Mouse (Mus musculus) embryonic facial prominence, embryonic 11.5 days (tissue): ENCODE measurements around the gene Eogt. TPM values are rescaled to one million over a fixed set of nuclear protein-coding genes. Genes with fewer than 3 reads are reported as not detected.

Source experiments
- ATAC-seq: fragments of 200-750 bp; cut with Nextera tagmentation; replicated peaks from 2 replicates; pipeline ENCODE4 v1.8.0; 2017; ENCODE audit warnings: low read depth; ENCODE audit not compliant: insufficient number of reproducible peaks, low FRiP score, low TSS enrichment
- DNase-seq: peaks from one replicate; pipeline ENCODE4 v3.0.0-alpha.2; 2015; ENCODE audit warnings: low spot score
- H3K27ac ChIP-seq: fragments of 300-500 bp; sonication (generic); replicated peaks from 2 replicates; pipeline ENCODE4 v1.5.1; 2014; ENCODE audit warnings: mild to moderate bottlenecking, low read depth, low read length, control low read depth
- H3K27me3 ChIP-seq: fragments of 300-500 bp; sonication (generic); 2 replicates; pipeline ENCODE4 v1.6.1; 2014; ENCODE audit warnings: mild to moderate bottlenecking, low read length, moderate library complexity, mixed read lengths; ENCODE audit not compliant: control insufficient read depth, insufficient read depth
- H3K36me3 ChIP-seq: fragments of 300-500 bp; sonication (generic); replicated peaks from 2 replicates; pipeline ENCODE4 v1.6.1; 2014; ENCODE audit warnings: low read depth, mild to moderate bottlenecking, low read length, moderate library complexity, mixed read lengths; ENCODE audit not compliant: control insufficient read depth, insufficient read depth
- H3K4me1 ChIP-seq: fragments of 300-500 bp; sonication (generic); 2 replicates; pipeline ENCODE4 v1.6.1; 2014; ENCODE audit warnings: low read length, mixed read lengths; ENCODE audit not compliant: control insufficient read depth, insufficient read depth
- H3K4me2 ChIP-seq: fragments of 300-500 bp; sonication (generic); 2 replicates; pipeline ENCODE4 v1.6.1; 2014; ENCODE audit warnings: low read depth, mild to moderate bottlenecking, control low read depth, low read length, moderate library complexity
- H3K4me3 ChIP-seq: fragments of 300-500 bp; sonication (generic); 2 replicates; pipeline ENCODE4 v1.5.1; 2014; ENCODE audit warnings: low read depth, low read length, control low read depth
- H3K9ac ChIP-seq: fragments of 300-500 bp; sonication (generic); replicated peaks from 2 replicates; pipeline ENCODE4 v1.6.1; 2014; ENCODE audit warnings: mild to moderate bottlenecking, control low read depth, low read length
- H3K9me3 ChIP-seq: fragments of 300-500 bp; sonication (generic); replicated peaks from 2 replicates; pipeline ENCODE4 v1.6.1; 2016; ENCODE audit warnings: mild to moderate bottlenecking, low read length, inconsistent platforms, mixed read lengths; ENCODE audit not compliant: control insufficient read depth
- WGBS: fragments of 180-500 bp; shearing (Covaris S2); extraction: QIAGEN DNeasy Blood & Tissue Kit; methylation state at CpG from one replicate; pipeline ENCODE4 v1.1.7; 2014; 5-methylcytosine and 5-hydroxymethylcytosine counted together
- polyA plus RNA-seq: library from polyadenylated mRNA; unstranded; fragments of >200 nt; fragmentation: Nextera tagmentation; extraction: Ambion mirVana; gene quantifications from 2 replicates; pipeline ENCODE4 v1.2.1, GENCODE M21; 2014

Gene Eogt
- polyA plus RNA-seq, 1 experiment from 2014 or later = 5.5 TPM

DNA sequence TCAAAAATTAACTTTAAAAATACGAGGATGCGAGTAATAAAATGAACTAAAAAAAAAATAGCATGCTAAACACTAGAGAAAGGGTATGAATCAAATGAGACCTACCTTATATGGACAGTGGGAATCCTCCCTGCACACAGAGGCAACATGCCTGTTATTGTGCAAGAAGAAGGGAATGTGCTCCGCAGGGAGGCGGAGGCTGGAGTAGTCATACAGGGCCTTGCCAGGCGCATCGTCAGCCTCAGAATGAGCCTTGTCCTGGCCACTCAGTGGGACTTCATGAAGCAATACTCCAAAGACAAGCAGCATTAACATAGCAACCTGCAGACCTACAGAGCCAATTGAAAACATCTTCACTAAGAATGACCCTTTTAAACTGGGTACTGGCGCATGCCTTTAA lies 3.8 kb downstream of the Eogt start:
- H3K9ac ChIP-seq = no peak overlapping the region
- no peaks in the 10 kb centered on the region for H3K9me3 ChIP-seq
- no peak for DNase-seq
- no peak overlapping the region for H3K4me2 ChIP-seq
- no peaks in the 10 kb centered on the region for H3K36me3 ChIP-seq
- no peaks in the 10 kb centered on the region; the same call in none of the 2 replicates for H3K4me1 ChIP-seq
- H3K27me3 ChIP-seq = no peaks in the 10 kb centered on the region
- H3K4me3 ChIP-seq = no peak overlapping the region
- no peak for ATAC-seq
- 91% methylated on average over 7 of the region's 7 CpGs for WGBS
- no peak overlapping the region for H3K27ac ChIP-seq

DNA sequence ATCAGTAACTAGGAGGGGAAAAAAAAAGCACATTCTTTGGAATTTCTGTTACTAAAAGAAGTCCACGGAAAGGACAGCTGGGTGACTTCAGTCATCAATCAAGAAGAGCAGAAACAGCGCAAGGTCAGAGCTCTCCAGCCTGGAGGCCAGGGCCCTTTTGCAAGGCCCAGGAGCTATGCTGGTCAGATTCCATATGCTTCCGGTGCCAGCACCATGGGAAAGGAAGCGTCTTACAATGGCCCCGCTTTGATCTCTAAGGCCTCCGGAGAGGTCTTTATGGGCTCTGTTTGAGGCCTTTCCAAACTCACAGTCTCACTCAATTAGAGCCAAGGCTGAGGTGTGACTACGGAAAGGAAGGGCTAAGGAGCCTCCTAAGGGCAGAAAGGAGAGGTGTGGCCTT lies 4.6 kb downstream of the Eogt start:
- Histone ChIP-seq H3K27ac (no peak overlapping the region), H3K27me3 (no peaks in the 10 kb centered on the region), H3K4me2 (no peak overlapping the region), H3K36me3 (no peaks in the 10 kb centered on the region), H3K9me3 (no peaks in the 10 kb centered on the region), H3K4me3 (no peak overlapping the region), H3K4me1 (no peaks in the 10 kb centered on the region; the same call in none of the 2 replicates), H3K9ac (no peak overlapping the region)
- DNase-seq (no peak), ATAC-seq (no peak)
- 25% methylated on average over 7 of the region's 7 CpGs for WGBS

DNA sequence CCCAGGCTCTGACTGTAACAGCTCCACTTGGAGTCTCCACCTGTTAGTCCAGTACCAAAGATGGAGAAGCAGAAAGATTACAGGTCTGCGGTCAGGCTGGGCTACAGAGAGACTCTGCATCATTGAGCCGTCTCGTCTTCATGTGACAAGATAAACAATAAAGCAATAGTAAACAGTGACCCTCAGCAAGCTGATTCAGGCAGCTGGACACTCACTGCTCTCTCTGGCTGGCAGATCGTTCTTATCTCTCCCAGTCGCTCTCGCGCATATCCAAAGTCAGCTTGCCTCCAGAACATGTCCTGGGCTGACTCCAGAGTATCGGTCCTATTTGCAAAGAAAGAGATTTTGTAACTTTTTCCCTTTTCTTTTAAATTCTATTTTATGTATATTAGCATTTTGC lies 6.4 kb downstream of the Eogt start:
- no peaks in the 10 kb centered on the region for H3K9me3 ChIP-seq
- no peaks in the 10 kb centered on the region for H3K4me1 ChIP-seq
- no peak for ATAC-seq
- no peak overlapping the region for H3K4me3 ChIP-seq
- no peaks in the 10 kb centered on the region for H3K27me3 ChIP-seq
- no peak overlapping the region for H3K9ac ChIP-seq
- no peak overlapping the region for H3K4me2 ChIP-seq
- 84% methylated on average over 8 of the region's 8 CpGs for WGBS
- no peak overlapping the region for H3K27ac ChIP-seq
- H3K36me3 ChIP-seq = no peaks in the 10 kb centered on the region
- DNase-seq = no peak

DNA sequence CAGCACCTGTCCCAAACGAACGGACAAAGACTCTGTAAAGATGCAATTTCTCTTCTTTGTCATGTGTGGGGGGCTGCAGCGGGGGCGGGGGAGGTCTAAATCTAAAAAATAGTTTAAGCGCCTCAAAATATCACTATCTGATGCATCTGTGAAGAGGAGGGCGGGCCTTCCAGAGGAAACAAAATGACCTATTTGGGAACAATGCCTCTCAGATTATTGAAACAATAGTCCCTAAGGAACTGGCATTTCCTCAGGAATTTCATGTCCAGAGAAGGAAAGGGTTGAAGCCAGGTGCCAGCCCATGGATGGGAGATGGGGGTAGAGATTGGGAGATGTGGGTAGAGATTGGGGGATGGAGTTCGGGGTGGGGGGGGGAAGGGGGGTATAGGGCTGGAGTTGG lies 7.2 kb downstream of the Eogt start:
- no peak for DNase-seq

DNA sequence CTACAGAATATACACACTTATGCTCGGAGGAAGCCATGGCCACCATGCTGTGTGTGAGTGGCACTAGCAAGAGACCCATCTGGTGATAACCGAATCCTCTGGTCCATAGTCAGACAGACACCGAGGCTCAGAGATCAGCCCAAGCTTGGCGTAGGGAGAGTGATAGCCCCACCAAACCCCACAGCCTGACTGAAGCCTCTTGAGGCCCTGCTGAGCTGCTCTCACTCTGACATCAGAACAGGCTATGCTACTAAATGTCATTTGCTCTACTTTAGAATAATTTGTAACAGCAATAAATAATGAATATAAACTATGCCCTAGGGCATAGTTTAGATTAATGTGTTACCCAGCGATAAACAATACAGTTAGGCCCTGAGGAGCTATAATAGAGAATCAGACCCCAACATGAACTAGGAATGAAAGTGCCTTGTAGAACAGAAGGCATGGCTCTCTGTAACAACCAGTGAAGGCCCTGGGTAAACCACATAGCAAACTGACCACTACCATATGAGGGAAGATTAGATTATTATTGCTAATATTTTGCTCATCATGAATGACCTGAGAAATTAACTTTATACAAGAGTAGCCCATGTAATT lies 16.2 kb downstream of the Eogt start:
- no peaks in the 10 kb centered on the region for H3K9me3 ChIP-seq
- no peak overlapping the region for H3K27ac ChIP-seq
- H3K27me3 ChIP-seq = no peaks in the 10 kb centered on the region
- DNase-seq (no peak), ATAC-seq (no peak)
- no peaks in the 10 kb centered on the region for H3K36me3 ChIP-seq
- 86% methylated on average over 5 of the region's 5 CpGs for WGBS
- no peak overlapping the region for H3K9ac ChIP-seq
- H3K4me3 ChIP-seq = no peak overlapping the region
- no peaks in the 10 kb centered on the region for H3K4me1 ChIP-seq
- no peak overlapping the region for H3K4me2 ChIP-seq

More for the DNA sequence above, 7.2 kb downstream of the Eogt start:
- Histone ChIP-seq H3K9ac (no peak overlapping the region), H3K36me3 (no peaks in the 10 kb centered on the region), H3K27me3 (no peaks in the 10 kb centered on the region), H3K9me3 (no peaks in the 10 kb centered on the region), H3K27ac (no peak overlapping the region), H3K4me1 (no peaks in the 10 kb centered on the region), H3K4me3 (no peak overlapping the region), H3K4me2 (no peak overlapping the region)
- no peak for ATAC-seq
- 86% methylated on average over 7 of the region's 7 CpGs for WGBS

DNA sequence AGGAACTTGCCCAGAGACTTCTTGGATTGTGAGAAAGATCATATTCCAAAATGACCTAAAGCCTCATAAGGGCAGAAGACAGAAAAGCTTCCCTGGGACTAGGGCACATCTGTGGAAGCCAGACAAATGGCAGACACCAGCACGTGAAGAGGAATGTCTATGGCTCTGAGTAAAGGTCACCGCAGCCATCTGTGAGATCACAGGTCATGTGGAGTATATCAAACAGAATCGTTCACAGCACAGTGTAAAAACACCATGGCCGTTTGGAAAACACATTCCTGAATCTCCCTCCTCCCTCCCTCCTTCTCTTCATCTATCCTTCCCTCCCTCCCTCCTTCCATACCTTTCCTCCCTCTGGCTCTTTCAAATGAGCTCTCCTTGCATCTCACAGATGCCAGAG lies 17.2 kb downstream of the Eogt start:
- Histone ChIP-seq H3K27ac (no peak overlapping the region), H3K36me3 (no peaks in the 10 kb centered on the region), H3K4me3 (no peak overlapping the region), H3K4me2 (no peak overlapping the region), H3K9ac (no peak overlapping the region), H3K9me3 (no peaks in the 10 kb centered on the region), H3K27me3 (no peaks in the 10 kb centered on the region), H3K4me1 (no peaks in the 10 kb centered on the region)
- DNase-seq (no peak), ATAC-seq (no peak)
- WGBS = 45% methylated on average over 4 of the region's 4 CpGs

DNA sequence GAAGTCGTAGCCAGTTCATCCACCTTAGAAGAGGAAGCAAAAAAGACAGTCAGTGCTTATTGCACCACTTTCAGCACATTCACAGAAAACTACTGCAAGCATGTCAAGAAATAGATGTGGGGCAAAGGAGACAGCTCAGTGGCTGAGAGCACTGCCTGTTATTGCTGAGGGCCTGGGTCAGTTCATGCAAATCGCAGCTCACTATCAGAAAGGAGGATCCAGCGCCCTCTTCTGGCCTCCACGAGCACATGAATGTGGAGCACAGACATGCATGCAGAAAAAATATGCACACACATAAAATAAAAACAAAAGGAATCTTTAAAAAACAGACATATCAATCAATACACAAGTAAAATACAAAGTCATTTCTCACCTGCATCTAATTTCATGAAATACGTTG lies 18.0 kb downstream of the Eogt start:
- DNase-seq (no peak), ATAC-seq (no peak)
- Histone ChIP-seq H3K9ac (no peak overlapping the region), H3K27ac (no peak overlapping the region), H3K27me3 (no peaks in the 10 kb centered on the region), H3K4me3 (no peak overlapping the region), H3K4me1 (no peaks in the 10 kb centered on the region), H3K9me3 (no peaks in the 10 kb centered on the region), H3K36me3 (no peaks in the 10 kb centered on the region), H3K4me2 (no peak overlapping the region)
- 67% methylated on average over 5 of the region's 5 CpGs for WGBS

DNA sequence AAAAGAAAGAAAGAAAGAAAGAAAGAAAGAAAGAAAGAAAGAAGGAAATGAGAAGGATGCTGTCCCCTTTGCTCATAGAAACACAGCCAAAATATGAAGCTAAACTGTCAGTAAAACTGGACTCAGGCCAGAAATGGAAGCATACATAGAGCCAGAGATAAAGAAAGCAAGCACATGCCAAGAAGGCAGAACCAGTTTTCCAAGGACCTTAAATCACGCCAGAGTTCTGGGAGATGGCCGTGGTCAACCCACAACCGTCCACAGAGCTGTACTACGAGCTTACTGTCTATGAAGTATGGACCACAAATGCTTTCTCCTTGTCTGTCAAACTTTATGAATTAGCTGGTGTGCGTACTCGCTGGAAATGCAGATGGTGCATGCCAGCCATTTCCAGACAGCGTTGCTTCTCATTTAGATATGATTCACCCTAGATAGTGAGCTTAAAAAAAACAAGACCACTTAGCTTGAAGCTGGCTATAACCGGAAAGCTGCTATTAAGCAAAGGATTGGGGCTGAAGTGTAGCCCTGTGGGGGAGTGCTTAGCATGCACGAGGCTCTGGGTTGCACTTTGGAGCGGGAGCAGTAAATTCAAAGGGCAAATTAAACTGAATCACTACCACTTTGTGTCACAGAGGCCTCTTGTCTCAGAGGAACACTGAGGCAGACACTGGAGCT lies 24.5 kb downstream of the Eogt start:
- Histone ChIP-seq H3K9me3 (no peaks in the 10 kb centered on the region), H3K4me2 (no peak overlapping the region), H3K27me3 (no peaks in the 10 kb centered on the region), H3K27ac (no peak overlapping the region), H3K4me3 (no peak overlapping the region), H3K4me1 (no peaks in the 10 kb centered on the region), H3K9ac (no peak overlapping the region), H3K36me3 (no peaks in the 10 kb centered on the region)
- ATAC-seq (no peak), DNase-seq (no peak)
- WGBS = 83% methylated on average over 10 of the region's 10 CpGs
